Mouse (Mus musculus): Measurements from ENCODE around the gene Podxl2. TPM values are rescaled to one million over a fixed set of nuclear protein-coding genes. Genes with fewer than 3 reads are reported as not detected.

Podxl2 gene
- polyA plus RNA-seq, 1 experiment from 2014 or later, result 83.4 TPM

GRCm38 (mm10) chr6:88884690-88885089 is 9.8 kb upstream of the Podxl2 start:
- Histone ChIP-seq H3K36me3 (ENCODE audit: control insufficient read depth, insufficient read depth, low read length) (peaks cover 78% of the 10 kb centered on the region), H3K9me3 (ENCODE audit: control insufficient read depth, low read length) (no peaks in the 10 kb centered on the region), H3K4me2 (ENCODE audit: low read depth, low read length) (no peak overlapping the region), H3K4me1 (ENCODE audit: control insufficient read depth, insufficient read depth, low read length) (no peaks in the 10 kb centered on the region), H3K4me3 (ENCODE audit: low read depth, low read length) (no peak overlapping the region), H3K27me3 (replicated peaks; ENCODE audit: control insufficient read depth, insufficient read depth, low read length) (no peaks in the 10 kb centered on the region), H3K9ac (ENCODE audit: low read depth, low read length) (no peak overlapping the region), H3K27ac (replicated peaks; ENCODE audit: low read depth, low read length) (no peak overlapping the region)
- DNase-seq (ENCODE audit: low spot score) (no peak), ATAC-seq (ENCODE audit: low read depth) (no peak)
- WGBS, result 98% methylated on average over 17 of the region's 17 CpGs

- Histone ChIP-seq H3K4me1 (ENCODE audit: control insufficient read depth, insufficient read depth, low read length) (no peaks in the 10 kb centered on the region), H3K27ac (replicated peaks; ENCODE audit: low read depth, low read length) (no peak overlapping the region), H3K4me3 (ENCODE audit: low read depth, low read length) (no peak overlapping the region), H3K27me3 (replicated peaks; ENCODE audit: control insufficient read depth, insufficient read depth, low read length) (no peaks in the 10 kb centered on the region), H3K9me3 (ENCODE audit: control insufficient read depth, low read length) (no peaks in the 10 kb centered on the region), H3K4me2 (ENCODE audit: low read depth, low read length) (no peak overlapping the region), H3K9ac (ENCODE audit: low read depth, low read length) (no peak overlapping the region), H3K36me3 (ENCODE audit: control insufficient read depth, insufficient read depth, low read length) (peaks cover 73% of the 10 kb centered on the region)
- ATAC-seq (ENCODE audit: low read depth) (no peak), DNase-seq (ENCODE audit: low spot score) (no peak)
- WGBS, result 88% methylated on average over 10 of the region's 10 CpGs
Observed at GRCm38 (mm10) chr6:88884195-88884594, 9.4 kb upstream of the Podxl2 start.

GRCm38 (mm10) chr6:88881334-88881733 is 6.5 kb upstream of the Podxl2 start:
- ATAC-seq (ENCODE audit: low read depth), result no peak
- H3K4me1 ChIP-seq (ENCODE audit: control insufficient read depth, insufficient read depth, low read length), result no peaks in the 10 kb centered on the region
- H3K4me3 ChIP-seq (ENCODE audit: low read depth, low read length), result no peak overlapping the region
- H3K4me2 ChIP-seq (ENCODE audit: low read depth, low read length), result no peak overlapping the region
- WGBS, result 77% methylated on average over 7 of the region's 7 CpGs
- no peaks in the 10 kb centered on the region for H3K27me3 ChIP-seq (replicated peaks; ENCODE audit: control insufficient read depth, insufficient read depth, low read length)
- H3K27ac ChIP-seq (replicated peaks; ENCODE audit: low read depth, low read length), result no peak overlapping the region
- no peaks in the 10 kb centered on the region for H3K9me3 ChIP-seq (ENCODE audit: control insufficient read depth, low read length)
- no peak for DNase-seq (ENCODE audit: low spot score)
- no peak overlapping the region for H3K9ac ChIP-seq (ENCODE audit: low read depth, low read length)
- H3K36me3 ChIP-seq (ENCODE audit: control insufficient read depth, insufficient read depth, low read length), result peaks cover 45% of the 10 kb centered on the region

GRCm38 (mm10) chr6:88879471-88879870 is 4.6 kb upstream of the Podxl2 start:
- Histone ChIP-seq H3K27ac (replicated peaks; ENCODE audit: low read depth, low read length) (no peak overlapping the region), H3K4me3 (ENCODE audit: low read depth, low read length) (no peak overlapping the region), H3K4me1 (ENCODE audit: control insufficient read depth, insufficient read depth, low read length) (no peaks in the 10 kb centered on the region), H3K27me3 (replicated peaks; ENCODE audit: control insufficient read depth, insufficient read depth, low read length) (no peaks in the 10 kb centered on the region), H3K9me3 (ENCODE audit: control insufficient read depth, low read length) (no peaks in the 10 kb centered on the region), H3K9ac (ENCODE audit: low read depth, low read length) (no peak overlapping the region), H3K4me2 (ENCODE audit: low read depth, low read length) (no peak overlapping the region), H3K36me3 (ENCODE audit: control insufficient read depth, insufficient read depth, low read length) (peaks cover 29% of the 10 kb centered on the region)
- 65% methylated on average over 4 of the region's 4 CpGs for WGBS
- DNase-seq (ENCODE audit: low spot score) (no peak), ATAC-seq (ENCODE audit: low read depth) (no peak)

GRCm38 (mm10) chr6:88873965-88874867 is 628 bp downstream of the Podxl2 start:
- ATAC-seq (ENCODE audit: low read depth) (peak; percentile 56), DNase-seq (ENCODE audit: low spot score) (peak; percentile 67)
- Histone ChIP-seq H3K4me3 (ENCODE audit: low read depth, low read length) (peak overlapping the region; percentile 84), H3K27me3 (replicated peaks; ENCODE audit: control insufficient read depth, insufficient read depth, low read length) (no peaks in the 10 kb centered on the region), H3K4me2 (ENCODE audit: low read depth, low read length) (peak overlapping the region; percentile 97), H3K27ac (replicated peaks; ENCODE audit: low read depth, low read length) (peak overlapping the region; percentile 61; the same call in 1 of the 2 replicates), H3K4me1 (ENCODE audit: control insufficient read depth, insufficient read depth, low read length) (peaks cover 10% of the 10 kb centered on the region), H3K36me3 (ENCODE audit: control insufficient read depth, insufficient read depth, low read length) (no peaks in the 10 kb centered on the region), H3K9ac (ENCODE audit: low read depth, low read length) (peak overlapping the region; percentile 87), H3K9me3 (ENCODE audit: control insufficient read depth, low read length) (no peaks in the 10 kb centered on the region)
- WGBS, result 3% methylated on average over 41 of the region's 74 CpGs

- H3K4me2 ChIP-seq (ENCODE audit: low read depth, low read length), result peak overlapping the region; percentile 97; the same call in 1 of the 2 replicates
- H3K9me3 ChIP-seq (ENCODE audit: control insufficient read depth, low read length), result no peaks in the 10 kb centered on the region
- H3K4me1 ChIP-seq (ENCODE audit: control insufficient read depth, insufficient read depth, low read length), result peaks cover 10% of the 10 kb centered on the region
- no peaks in the 10 kb centered on the region for H3K27me3 ChIP-seq (replicated peaks; ENCODE audit: control insufficient read depth, insufficient read depth, low read length)
- 26% methylated on average over 7 of the region's 7 CpGs for WGBS
- DNase-seq (ENCODE audit: low spot score) (peak; percentile 31), ATAC-seq (ENCODE audit: low read depth) (peak; percentile 19; the same call in 1 of the 2 replicates)
- H3K4me3 ChIP-seq (ENCODE audit: low read depth, low read length), result no peak overlapping the region
- peak overlapping the region; percentile 26; the same call in 1 of the 2 replicates for H3K9ac ChIP-seq (ENCODE audit: low read depth, low read length)
- no peak overlapping the region; the same call in 1 of the 2 replicates for H3K27ac ChIP-seq (replicated peaks; ENCODE audit: low read depth, low read length)
- H3K36me3 ChIP-seq (ENCODE audit: control insufficient read depth, insufficient read depth, low read length), result no peaks in the 10 kb centered on the region
Observed at GRCm38 (mm10) chr6:88872811-88873210, 2.0 kb downstream of the Podxl2 start.

- Histone ChIP-seq H3K4me3 (ENCODE audit: low read depth, low read length) (no peak overlapping the region), H3K27ac (replicated peaks; ENCODE audit: low read depth, low read length) (no peak overlapping the region; the same call in 1 of the 2 replicates), H3K9me3 (ENCODE audit: control insufficient read depth, low read length) (no peaks in the 10 kb centered on the region), H3K4me1 (ENCODE audit: control insufficient read depth, insufficient read depth, low read length) (peaks cover 10% of the 10 kb centered on the region), H3K27me3 (replicated peaks; ENCODE audit: control insufficient read depth, insufficient read depth, low read length) (no peaks in the 10 kb centered on the region), H3K36me3 (ENCODE audit: control insufficient read depth, insufficient read depth, low read length) (no peaks in the 10 kb centered on the region), H3K9ac (ENCODE audit: low read depth, low read length) (no peak overlapping the region), H3K4me2 (ENCODE audit: low read depth, low read length) (0 out of 2 replicates have a peak overlapping the region, but pooled peaks have one; percentile 20)
- DNase-seq (ENCODE audit: low spot score), result peak; percentile 82
- WGBS, result 40% methylated on average over 8 of the region's 8 CpGs
- peak; percentile 16; the same call in 1 of the 2 replicates for ATAC-seq (ENCODE audit: low read depth)
Observed at GRCm38 (mm10) chr6:88871546-88871945, 3.3 kb downstream of the Podxl2 start.

- no peaks in the 10 kb centered on the region for H3K27me3 ChIP-seq (replicated peaks; ENCODE audit: control insufficient read depth, insufficient read depth, low read length)
- 63% methylated on average over 4 of the region's 4 CpGs for WGBS
- no peak overlapping the region for H3K9ac ChIP-seq (ENCODE audit: low read depth, low read length)
- no peak overlapping the region for H3K4me2 ChIP-seq (ENCODE audit: low read depth, low read length)
- no peak overlapping the region for H3K4me3 ChIP-seq (ENCODE audit: low read depth, low read length)
- H3K9me3 ChIP-seq (ENCODE audit: control insufficient read depth, low read length), result no peaks in the 10 kb centered on the region
- H3K4me1 ChIP-seq (ENCODE audit: control insufficient read depth, insufficient read depth, low read length), result peaks cover 10% of the 10 kb centered on the region
- no peak for DNase-seq (ENCODE audit: low spot score)
- ATAC-seq (ENCODE audit: low read depth), result no peak
- no peaks in the 10 kb centered on the region for H3K36me3 ChIP-seq (ENCODE audit: control insufficient read depth, insufficient read depth, low read length)
- H3K27ac ChIP-seq (replicated peaks; ENCODE audit: low read depth, low read length), result no peak overlapping the region
Observed at GRCm38 (mm10) chr6:88870594-88870993, 4.2 kb downstream of the Podxl2 start.
